Mouse (Mus musculus) embryonic facial prominence, embryonic 13.5 days (tissue): ENCODE data around the gene Ttc7b. TPM values are rescaled to one million over a fixed set of nuclear protein-coding genes. Genes with fewer than 3 reads are reported as not detected.

Experiments used
- ATAC-seq: fragments of 200-750 bp; cut with Nextera tagmentation; 2 replicates; pipeline ENCODE4 v1.8.0; 2017; ENCODE audit warnings: low read depth; ENCODE audit not compliant: insufficient number of reproducible peaks, insufficient read depth, low FRiP score, low TSS enrichment
- H3K27ac ChIP-seq: fragments of 300-500 bp; sonication (generic); 2 replicates; pipeline ENCODE4 v1.5.1; 2015; ENCODE audit warnings: moderate library complexity, mild to moderate bottlenecking, inconsistent platforms
- H3K27me3 ChIP-seq: fragments of 300-500 bp; sonication (generic); 2 replicates; pipeline ENCODE4 v1.6.1; 2015; ENCODE audit warnings: mild to moderate bottlenecking, inconsistent platforms
- H3K36me3 ChIP-seq: fragments of 300-500 bp; sonication (generic); 2 replicates; pipeline ENCODE4 v1.6.1; 2015; ENCODE audit warnings: mild to moderate bottlenecking, inconsistent platforms
- H3K4me1 ChIP-seq: fragments of 300-500 bp; sonication (generic); 2 replicates; pipeline ENCODE4 v1.6.1; 2015; ENCODE audit warnings: inconsistent platforms
- H3K4me2 ChIP-seq: fragments of 300-500 bp; sonication (generic); 2 replicates; pipeline ENCODE4 v1.6.1; 2015; ENCODE audit warnings: moderate library complexity, mild to moderate bottlenecking, inconsistent platforms
- H3K4me3 ChIP-seq: fragments of 300-500 bp; sonication (generic); 2 replicates; pipeline ENCODE4 v1.5.1; 2015; ENCODE audit warnings: mild to moderate bottlenecking, inconsistent platforms
- H3K9ac ChIP-seq: fragments of 300-500 bp; sonication (generic); 2 replicates; pipeline ENCODE4 v1.6.1; 2015; ENCODE audit warnings: mild to moderate bottlenecking, inconsistent platforms
- H3K9me3 ChIP-seq: fragments of 300-500 bp; sonication (generic); 2 replicates; pipeline ENCODE4 v1.6.1; 2016; ENCODE audit warnings: inconsistent platforms
- WGBS: fragments of 180-500 bp; shearing (Covaris S2); methylation state at CpG from one replicate; pipeline ENCODE4 v1.1.7; 2015; ENCODE audit warnings: mixed read lengths; 5-methylcytosine and 5-hydroxymethylcytosine counted together
- polyA plus RNA-seq: library from polyadenylated mRNA; unstranded; fragments of >200 nt; fragmentation: Nextera tagmentation; extraction: Ambion mirVana; gene quantifications from 2 replicates; pipeline ENCODE4 v1.2.1, GENCODE M21; 2015

Gene Ttc7b
- polyA plus RNA-seq, 1 experiment from 2014 or later = 6.0 TPM

GRCm38 (mm10) chr12:100488368-100488767, 32.3 kb downstream of the Ttc7b start:
- H3K36me3 ChIP-seq = peaks cover 46% of the 10 kb centered on the region
- H3K9ac ChIP-seq = no peak overlapping the region
- ATAC-seq = no peak
- no peak overlapping the region for H3K27ac ChIP-seq
- no peaks in the 10 kb centered on the region for H3K9me3 ChIP-seq
- 96% methylated on average over 5 of the region's 5 CpGs for WGBS
- H3K4me1 ChIP-seq = no peaks in the 10 kb centered on the region
- H3K4me3 ChIP-seq = no peak overlapping the region
- H3K27me3 ChIP-seq = no peaks in the 10 kb centered on the region
- no peak overlapping the region for H3K4me2 ChIP-seq

- ATAC-seq = no peak
- no peak overlapping the region for H3K4me3 ChIP-seq
- no peak overlapping the region for H3K27ac ChIP-seq
- 74% methylated on average over 6 of the region's 6 CpGs for whole genome bisulfite sequencing
- no peak overlapping the region for H3K4me2 ChIP-seq
- peaks cover 40% of the 10 kb centered on the region for H3K36me3 ChIP-seq
- H3K9me3 ChIP-seq = no peaks in the 10 kb centered on the region
- H3K27me3 ChIP-seq = no peaks in the 10 kb centered on the region
- H3K9ac ChIP-seq = no peak overlapping the region
- no peaks in the 10 kb centered on the region for H3K4me1 ChIP-seq
These were observed 34.4 kb downstream of the Ttc7b start for GRCm38 (mm10) chr12:100486232-100486631.

- H3K4me2 ChIP-seq = no peak overlapping the region
- H3K9ac ChIP-seq = no peak overlapping the region
- H3K9me3 ChIP-seq = no peaks in the 10 kb centered on the region
- no peak overlapping the region for H3K27ac ChIP-seq
- no peak overlapping the region for H3K4me3 ChIP-seq
- 85% methylated on average over 1 of the region's 1 CpGs for WGBS
- ATAC-seq = no peak
- H3K4me1 ChIP-seq = no peaks in the 10 kb centered on the region
- H3K27me3 ChIP-seq = no peaks in the 10 kb centered on the region
- peaks cover 28% of the 10 kb centered on the region; the same call in 1 of the 2 replicates for H3K36me3 ChIP-seq
These were observed 37.6 kb downstream of the Ttc7b start for GRCm38 (mm10) chr12:100483054-100483453.

GRCm38 (mm10) chr12:100482255-100482654, 38.4 kb downstream of the Ttc7b start:
- WGBS = 73% methylated on average over 7 of the region's 7 CpGs
- Histone ChIP-seq H3K4me1 (no peaks in the 10 kb centered on the region), H3K9me3 (no peaks in the 10 kb centered on the region), H3K9ac (no peak overlapping the region), H3K27ac (no peak overlapping the region), H3K36me3 (peaks cover 28% of the 10 kb centered on the region; the same call in 1 of the 2 replicates), H3K4me3 (no peak overlapping the region), H3K27me3 (no peaks in the 10 kb centered on the region), H3K4me2 (no peak overlapping the region)
- no peak for ATAC-seq

- Histone ChIP-seq H3K4me3 (no peak overlapping the region), H3K27ac (no peak overlapping the region), H3K4me2 (no peak overlapping the region), H3K4me1 (no peaks in the 10 kb centered on the region), H3K9me3 (no peaks in the 10 kb centered on the region), H3K9ac (no peak overlapping the region), H3K36me3 (peaks cover 28% of the 10 kb centered on the region; the same call in 1 of the 2 replicates), H3K27me3 (no peaks in the 10 kb centered on the region)
- ATAC-seq = no peak
- 80% methylated on average over 8 of the region's 8 CpGs for WGBS
These were observed 39.1 kb downstream of the Ttc7b start for GRCm38 (mm10) chr12:100481443-100482026.

GRCm38 (mm10) chr12:100480642-100481442, 39.8 kb downstream of the Ttc7b start:
- Histone ChIP-seq H3K36me3 (peaks cover 24% of the 10 kb centered on the region; the same call in 1 of the 2 replicates), H3K27ac (no peak overlapping the region), H3K9me3 (no peaks in the 10 kb centered on the region), H3K4me1 (no peaks in the 10 kb centered on the region), H3K4me3 (no peak overlapping the region), H3K27me3 (no peaks in the 10 kb centered on the region), H3K9ac (no peak overlapping the region), H3K4me2 (no peak overlapping the region)
- no peak for ATAC-seq
- WGBS = 89% methylated on average over 15 of the region's 15 CpGs

GRCm38 (mm10) chr12:100479892-100480621, 40.6 kb downstream of the Ttc7b start:
- Histone ChIP-seq H3K4me1 (no peaks in the 10 kb centered on the region), H3K27me3 (no peaks in the 10 kb centered on the region), H3K36me3 (peaks cover 19% of the 10 kb centered on the region; the same call in 1 of the 2 replicates), H3K27ac (no peak overlapping the region), H3K4me2 (no peak overlapping the region), H3K4me3 (no peak overlapping the region), H3K9me3 (no peaks in the 10 kb centered on the region), H3K9ac (no peak overlapping the region)
- ATAC-seq = no peak
- 31% methylated on average over 7 of the region's 7 CpGs for WGBS

GRCm38 (mm10) chr12:100479270-100479869, 41.3 kb downstream of the Ttc7b start:
- Histone ChIP-seq H3K4me1 (no peaks in the 10 kb centered on the region), H3K4me2 (no peak overlapping the region), H3K27me3 (no peaks in the 10 kb centered on the region), H3K9me3 (no peaks in the 10 kb centered on the region), H3K27ac (no peak overlapping the region), H3K36me3 (peaks cover 19% of the 10 kb centered on the region; the same call in 1 of the 2 replicates), H3K4me3 (no peak overlapping the region), H3K9ac (no peak overlapping the region)
- 77% methylated on average over 10 of the region's 10 CpGs for WGBS
- no peak for ATAC-seq

- Histone ChIP-seq H3K9me3 (no peaks in the 10 kb centered on the region), H3K4me1 (no peaks in the 10 kb centered on the region), H3K4me3 (no peak overlapping the region), H3K27me3 (no peaks in the 10 kb centered on the region), H3K4me2 (no peak overlapping the region), H3K9ac (no peak overlapping the region), H3K36me3 (peaks cover 18% of the 10 kb centered on the region; the same call in 1 of the 2 replicates), H3K27ac (no peak overlapping the region)
- ATAC-seq = no peak
- 84% methylated on average over 6 of the region's 6 CpGs for WGBS
These were observed 42.0 kb downstream of the Ttc7b start for GRCm38 (mm10) chr12:100478615-100479014.

- peaks cover 14% of the 10 kb centered on the region; the same call in 1 of the 2 replicates for H3K36me3 ChIP-seq
- 67% methylated on average over 6 of the region's 6 CpGs for WGBS
- no peaks in the 10 kb centered on the region for H3K4me1 ChIP-seq
- no peaks in the 10 kb centered on the region for H3K9me3 ChIP-seq
- H3K4me3 ChIP-seq = no peak overlapping the region
- H3K4me2 ChIP-seq = no peak overlapping the region
- no peak overlapping the region for H3K9ac ChIP-seq
- ATAC-seq = no peak
- H3K27me3 ChIP-seq = no peaks in the 10 kb centered on the region
- H3K27ac ChIP-seq = no peak overlapping the region
These were observed 42.5 kb downstream of the Ttc7b start for GRCm38 (mm10) chr12:100478151-100478550.

- Histone ChIP-seq H3K27ac (no peak overlapping the region), H3K4me2 (no peak overlapping the region), H3K9me3 (no peaks in the 10 kb centered on the region), H3K9ac (no peak overlapping the region), H3K4me1 (no peaks in the 10 kb centered on the region), H3K4me3 (no peak overlapping the region), H3K27me3 (no peaks in the 10 kb centered on the region), H3K36me3 (peaks cover 14% of the 10 kb centered on the region; the same call in 1 of the 2 replicates)
- WGBS = 76% methylated on average over 6 of the region's 6 CpGs
- ATAC-seq = no peak
These were observed 43.2 kb downstream of the Ttc7b start for GRCm38 (mm10) chr12:100477474-100477873.
